Mouse (Mus musculus) midbrain, embryonic 12.5 days (tissue): ENCODE measurements at regions not wholly inside any gene's neighbourhood (a gene's known extent, or its start where the extent isn't known, plus 50 kb on each side); places are given as distances from the start of the nearest gene placed in this dataset.
A peak's percentile ranks its signal among the peaks of the same experiment; 100 is the strongest.

Experiments
- ATAC-seq: fragments of 200-750 bp; cut with Nextera tagmentation; 2 replicates; pipeline ENCODE4 v1.8.0; 2017; ENCODE audit warnings: low read depth, moderate TSS enrichment, moderate library complexity; ENCODE audit not compliant: low FRiP score
- H3K27ac ChIP-seq: fragments of 300-500 bp; sonication (generic); replicated peaks from 2 replicates; pipeline ENCODE4 v1.5.1; 2016; ENCODE audit warnings: mild to moderate bottlenecking
- H3K27me3 ChIP-seq: fragments of 300-500 bp; sonication (generic); 2 replicates; pipeline ENCODE4 v1.6.1; 2016; ENCODE audit warnings: mild to moderate bottlenecking
- H3K36me3 ChIP-seq: fragments of 300-500 bp; sonication (generic); 2 replicates; pipeline ENCODE4 v1.6.1; 2016
- H3K4me1 ChIP-seq: fragments of 300-500 bp; sonication (generic); 2 replicates; pipeline ENCODE4 v1.6.1; 2016
- H3K4me2 ChIP-seq: fragments of 300-500 bp; sonication (generic); replicated peaks from 2 replicates; pipeline ENCODE4 v1.6.1; 2016; ENCODE audit warnings: mild to moderate bottlenecking, moderate library complexity
- H3K4me3 ChIP-seq: fragments of 300-500 bp; sonication (generic); 2 replicates; pipeline ENCODE4 v1.5.1; 2016; ENCODE audit warnings: mild to moderate bottlenecking
- H3K9ac ChIP-seq: fragments of 300-500 bp; sonication (generic); replicated peaks from 2 replicates; pipeline ENCODE4 v1.6.1; 2016; ENCODE audit warnings: mild to moderate bottlenecking, moderate library complexity
- H3K9me3 ChIP-seq: fragments of 300-500 bp; sonication (generic); 2 replicates; pipeline ENCODE4 v1.6.1; 2016; ENCODE audit warnings: mild to moderate bottlenecking
- WGBS: fragments of 180-500 bp; shearing (Covaris S2); methylation state at CpG from one replicate; pipeline ENCODE4 v1.1.7; 2016; 5-methylcytosine and 5-hydroxymethylcytosine counted together

DNA sequence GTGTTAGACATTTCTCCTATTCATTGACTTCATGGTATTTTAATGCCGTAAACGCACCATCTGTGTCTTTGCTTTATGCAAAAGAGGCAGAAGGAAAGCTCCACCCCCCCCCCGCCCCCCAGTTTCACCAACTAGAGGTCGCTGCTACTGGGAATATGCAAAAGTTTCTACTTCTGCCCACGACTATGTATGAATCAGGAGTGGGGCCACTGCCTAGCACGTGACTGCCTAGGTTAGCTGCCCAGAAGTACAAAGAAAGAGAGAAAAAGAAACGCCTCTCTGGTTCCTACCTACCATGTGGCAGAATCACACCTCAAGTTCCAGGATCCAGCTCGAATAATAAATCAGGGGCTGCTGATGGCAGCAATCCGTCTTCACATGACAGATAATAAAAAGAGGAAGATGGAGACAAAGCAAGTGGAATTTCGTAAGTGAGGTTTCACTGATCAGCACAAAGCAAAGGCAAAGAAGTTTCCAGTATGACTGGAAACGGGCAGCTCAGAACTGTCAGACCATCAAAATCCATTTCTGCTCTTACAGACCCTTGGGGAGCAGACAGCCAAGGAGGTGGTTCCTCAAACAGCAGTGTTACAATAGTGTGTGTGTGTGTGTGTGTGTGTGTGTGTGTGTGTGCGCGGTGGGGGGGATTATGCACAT is 108.9 kb upstream of the Ppm1h start:
- ATAC-seq: no peak
- H3K27ac ChIP-seq: no peak overlapping the region
- no peak overlapping the region for H3K9ac ChIP-seq
- WGBS: 76% methylated on average over 13 of the region's 13 CpGs
- H3K4me3 ChIP-seq: no peak overlapping the region
- no peaks in the 10 kb centered on the region for H3K36me3 ChIP-seq
- no peak overlapping the region for H3K4me2 ChIP-seq
- H3K9me3 ChIP-seq: no peaks in the 10 kb centered on the region
- H3K4me1 ChIP-seq: peaks cover 17% of the 10 kb centered on the region; the same call in 1 of the 2 replicates
- H3K27me3 ChIP-seq: no peaks in the 10 kb centered on the region

DNA sequence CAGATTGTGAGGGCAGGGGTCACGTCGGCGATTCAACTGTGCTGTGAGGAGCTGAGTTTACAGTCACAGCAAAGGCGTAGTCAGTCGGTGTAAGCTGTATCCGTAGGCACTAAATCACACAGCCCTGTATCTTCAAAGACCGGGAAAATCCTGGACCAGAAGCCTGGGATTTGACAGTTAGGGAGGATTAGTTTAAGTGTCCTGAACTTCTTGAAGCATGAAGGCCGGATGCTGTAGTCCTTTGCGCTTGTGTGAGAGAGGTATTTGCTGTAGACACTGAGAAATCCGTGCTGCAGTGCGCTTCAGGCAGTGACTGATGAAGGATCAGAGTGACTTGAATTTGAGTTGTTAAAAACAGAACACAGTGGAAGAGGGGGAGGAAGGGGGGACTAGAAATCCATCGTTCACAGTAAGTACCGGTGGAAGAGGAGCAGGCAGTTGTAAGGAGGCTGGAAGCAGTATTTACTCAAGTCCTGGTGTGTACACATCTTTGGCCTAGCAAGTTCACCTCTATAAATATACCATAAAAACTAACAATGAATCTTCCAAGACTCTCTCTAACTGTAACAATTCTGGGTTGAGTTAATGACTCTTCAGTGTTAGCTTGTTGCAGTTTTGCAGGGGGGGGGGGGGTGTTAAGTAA is 107.5 kb upstream of the Ppm1h start:
- no peaks in the 10 kb centered on the region for H3K27me3 ChIP-seq
- H3K27ac ChIP-seq: no peak overlapping the region
- no peaks in the 10 kb centered on the region for H3K36me3 ChIP-seq
- 14% methylated on average over 13 of the region's 13 CpGs for WGBS
- H3K9ac ChIP-seq: no peak overlapping the region
- H3K4me3 ChIP-seq: no peak overlapping the region
- no peak overlapping the region for H3K4me2 ChIP-seq
- ATAC-seq: peak; percentile 44; the same call in 1 of the 2 replicates
- peaks cover 17% of the 10 kb centered on the region; the same call in 1 of the 2 replicates for H3K4me1 ChIP-seq
- H3K9me3 ChIP-seq: no peaks in the 10 kb centered on the region

DNA sequence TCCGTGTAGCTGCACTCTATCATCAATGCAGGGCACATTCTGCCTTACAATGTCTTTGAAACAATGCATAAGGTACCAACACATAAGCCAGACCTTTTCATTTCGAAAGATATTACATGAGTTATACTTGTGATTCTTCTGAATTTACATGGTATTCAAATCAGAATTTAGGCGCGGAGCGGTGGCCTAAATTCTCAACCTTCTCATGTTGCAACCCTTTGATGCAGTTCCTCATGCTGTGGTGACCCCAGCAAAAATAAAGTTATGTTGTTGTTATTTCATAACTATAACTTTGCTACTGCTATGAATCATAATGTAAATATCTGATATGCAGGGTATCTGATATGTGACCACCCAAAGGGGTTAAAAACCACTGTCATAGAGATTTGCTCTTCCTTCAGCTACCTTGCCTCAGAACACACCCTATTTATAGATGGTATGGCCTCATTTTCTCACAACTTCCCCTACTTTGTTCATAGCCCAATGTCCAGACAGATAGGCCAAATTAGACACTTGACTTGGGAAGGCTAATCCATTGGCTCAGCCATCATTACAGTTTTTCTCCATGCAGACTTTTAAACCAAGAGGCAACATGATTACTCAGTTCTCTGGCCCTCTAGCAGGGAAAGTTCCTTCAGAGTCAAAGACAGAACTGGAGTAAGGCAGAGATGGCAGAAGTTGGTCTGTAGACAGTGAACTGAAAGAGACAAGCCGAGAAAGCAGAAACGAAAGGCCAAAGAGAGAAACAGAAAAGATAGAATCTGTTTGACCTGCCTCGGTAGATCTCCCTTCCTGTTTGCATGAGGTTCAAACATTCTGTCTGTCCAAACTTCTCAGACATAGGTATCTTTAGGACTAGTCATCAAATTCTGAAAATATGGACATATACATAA is 102.1 kb upstream of the Ppm1h start:
- H3K9ac ChIP-seq: no peak overlapping the region
- no peak overlapping the region for H3K4me3 ChIP-seq
- H3K36me3 ChIP-seq: no peaks in the 10 kb centered on the region
- no peak overlapping the region for H3K4me2 ChIP-seq
- ATAC-seq: no peak
- WGBS: 92% methylated on average over 8 of the region's 8 CpGs
- no peak overlapping the region for H3K27ac ChIP-seq
- 0 out of 2 replicates have a peak, but pooled peaks cover under 1% of the 10 kb centered on the region for H3K4me1 ChIP-seq
- H3K9me3 ChIP-seq: no peaks in the 10 kb centered on the region
- H3K27me3 ChIP-seq: no peaks in the 10 kb centered on the region

DNA sequence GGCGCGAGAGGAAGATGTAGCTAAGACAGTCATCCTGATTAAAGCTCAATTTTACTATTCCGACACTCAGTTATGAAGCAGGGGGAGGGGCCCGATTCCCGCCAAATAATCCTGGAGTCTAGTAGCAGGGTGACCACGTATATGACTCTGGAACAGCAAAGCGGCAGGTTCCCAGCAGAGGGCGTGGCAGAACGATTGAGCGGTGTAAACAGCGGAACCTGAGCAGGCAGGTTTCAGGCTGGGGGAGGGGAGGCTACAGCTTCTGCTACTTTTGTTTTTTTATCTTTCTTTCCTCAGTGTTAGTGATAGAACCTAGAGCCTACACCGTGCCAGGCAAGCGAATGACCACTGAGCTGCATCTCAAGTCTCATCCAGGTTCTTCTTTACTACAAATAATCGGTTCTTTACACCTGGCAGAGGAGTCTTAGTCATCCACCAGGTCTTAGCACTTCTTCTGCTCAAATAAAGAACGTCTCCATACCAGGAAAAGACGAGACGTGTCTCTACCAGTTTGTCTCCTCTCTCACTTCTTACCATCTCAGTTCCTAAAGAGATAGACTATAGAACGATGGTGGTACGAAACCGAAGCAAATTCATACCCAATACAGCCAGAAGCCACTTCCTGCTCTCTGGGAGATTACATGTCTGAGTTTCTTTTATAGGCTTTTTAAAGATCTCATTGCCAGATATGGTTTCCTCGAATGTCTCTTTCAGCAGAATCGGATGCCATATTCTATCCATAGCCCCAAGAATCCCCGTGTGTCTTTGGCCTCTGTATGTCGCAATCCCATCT is 100.2 kb upstream of the Ppm1h start:
- no peaks in the 10 kb centered on the region for H3K27me3 ChIP-seq
- no peak overlapping the region for H3K9ac ChIP-seq
- no peak overlapping the region for H3K4me2 ChIP-seq
- no peak overlapping the region for H3K4me3 ChIP-seq
- no peaks in the 10 kb centered on the region for H3K9me3 ChIP-seq
- ATAC-seq: 0 out of 2 replicates have a peak, but pooled peaks have one; percentile 19
- WGBS: 64% methylated on average over 24 of the region's 24 CpGs
- no peak overlapping the region for H3K27ac ChIP-seq
- H3K36me3 ChIP-seq: no peaks in the 10 kb centered on the region
- H3K4me1 ChIP-seq: no peaks in the 10 kb centered on the region

DNA sequence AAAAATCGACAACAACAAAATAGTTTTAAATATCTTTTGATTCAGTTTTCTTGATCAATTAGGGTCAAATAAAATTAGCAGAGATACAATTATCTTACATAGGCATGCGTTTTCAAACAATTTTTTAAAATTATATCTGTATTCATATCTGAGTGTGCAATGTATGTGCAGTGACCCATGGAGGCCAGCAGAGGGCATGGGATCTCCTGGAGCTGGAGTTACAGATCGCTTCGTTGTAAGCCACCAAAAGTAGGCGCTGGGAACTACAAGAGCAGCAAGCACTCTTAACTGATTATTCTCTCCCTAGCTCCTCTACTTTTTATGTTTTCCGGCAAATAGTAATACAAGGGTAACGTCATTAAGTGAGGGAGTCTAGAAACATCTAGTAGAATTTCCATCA is 97.5 kb upstream of the Ppm1h start:
- Histone ChIP-seq H3K36me3 (no peaks in the 10 kb centered on the region), H3K4me2 (no peak overlapping the region), H3K9ac (no peak overlapping the region), H3K4me3 (no peak overlapping the region), H3K27ac (no peak overlapping the region), H3K4me1 (no peaks in the 10 kb centered on the region), H3K9me3 (no peaks in the 10 kb centered on the region), H3K27me3 (no peaks in the 10 kb centered on the region)
- WGBS: 86% methylated on average over 7 of the region's 7 CpGs
- no peak for ATAC-seq

DNA sequence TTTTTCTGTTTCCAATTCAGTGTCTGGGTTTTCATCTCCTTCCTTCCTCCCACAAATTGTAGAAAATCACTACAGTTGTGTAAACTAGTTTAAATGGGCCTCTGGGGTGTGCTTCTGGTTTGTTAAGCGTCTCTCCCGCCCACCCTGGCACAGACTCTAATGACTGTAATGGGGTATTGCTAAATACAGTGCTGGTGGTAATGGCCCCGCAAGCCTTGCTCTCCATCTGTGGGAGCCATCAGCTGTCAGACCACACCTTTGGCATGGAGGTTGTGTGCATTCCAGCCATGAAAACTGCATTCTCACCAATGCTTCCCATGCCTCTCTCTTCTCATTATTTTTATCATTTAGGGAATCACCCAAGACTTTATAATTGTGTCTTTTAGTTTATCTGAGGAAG is 91.0 kb upstream of the Ppm1h start:
- Histone ChIP-seq H3K9ac (no peak overlapping the region), H3K36me3 (no peaks in the 10 kb centered on the region), H3K4me2 (no peak overlapping the region), H3K9me3 (no peaks in the 10 kb centered on the region), H3K4me3 (no peak overlapping the region), H3K27me3 (no peaks in the 10 kb centered on the region), H3K4me1 (no peaks in the 10 kb centered on the region), H3K27ac (no peak overlapping the region)
- 88% methylated on average over 3 of the region's 3 CpGs for WGBS
- ATAC-seq: no peak

DNA sequence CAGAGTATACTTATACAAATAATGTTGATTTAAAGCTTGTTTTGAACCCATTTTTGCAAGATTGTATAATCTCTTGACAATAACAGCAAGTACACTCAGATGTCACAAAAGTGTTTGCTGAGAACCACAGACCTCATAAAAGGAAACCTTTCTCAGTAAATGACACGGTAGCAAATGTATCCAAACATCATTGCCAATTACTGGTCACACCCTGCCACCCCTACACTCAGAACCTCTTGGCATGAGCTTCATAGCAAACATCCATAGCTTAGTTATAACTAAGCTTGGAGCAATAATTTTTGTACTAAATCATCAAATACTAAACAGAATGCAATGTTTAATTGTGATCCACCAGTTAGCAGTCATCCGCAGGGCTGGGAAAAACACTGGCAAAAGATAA is 79.1 kb upstream of the Ppm1h start:
- WGBS: 91% methylated on average over 2 of the region's 2 CpGs
- Histone ChIP-seq H3K9ac (no peak overlapping the region), H3K4me2 (no peak overlapping the region), H3K4me3 (no peak overlapping the region), H3K9me3 (no peaks in the 10 kb centered on the region), H3K4me1 (peaks cover 3% of the 10 kb centered on the region; the same call in 1 of the 2 replicates), H3K27ac (no peak overlapping the region), H3K36me3 (no peaks in the 10 kb centered on the region), H3K27me3 (no peaks in the 10 kb centered on the region)
- ATAC-seq: no peak

DNA sequence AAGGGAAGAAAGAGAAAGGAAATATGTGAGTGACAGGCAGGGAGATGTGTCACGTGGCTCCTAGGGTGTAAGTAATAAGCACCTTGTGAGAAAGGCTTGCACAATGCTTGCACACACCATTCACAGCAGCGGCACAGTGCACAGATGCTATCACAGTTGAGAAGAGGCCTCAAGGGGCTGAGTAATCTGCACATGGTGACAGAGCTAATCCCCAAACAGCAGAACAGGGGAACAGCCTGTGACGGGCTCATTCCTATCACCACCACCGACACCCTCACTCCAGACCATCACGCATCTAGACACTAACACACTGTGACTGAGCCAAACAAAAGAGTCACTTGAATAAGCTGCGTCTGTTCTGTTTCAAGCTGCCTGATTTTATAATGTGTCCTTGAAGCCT is 76.2 kb upstream of the Ppm1h start:
- H3K27ac ChIP-seq: peak overlapping the region; percentile 42; the same call in 1 of the 2 replicates

DNA sequence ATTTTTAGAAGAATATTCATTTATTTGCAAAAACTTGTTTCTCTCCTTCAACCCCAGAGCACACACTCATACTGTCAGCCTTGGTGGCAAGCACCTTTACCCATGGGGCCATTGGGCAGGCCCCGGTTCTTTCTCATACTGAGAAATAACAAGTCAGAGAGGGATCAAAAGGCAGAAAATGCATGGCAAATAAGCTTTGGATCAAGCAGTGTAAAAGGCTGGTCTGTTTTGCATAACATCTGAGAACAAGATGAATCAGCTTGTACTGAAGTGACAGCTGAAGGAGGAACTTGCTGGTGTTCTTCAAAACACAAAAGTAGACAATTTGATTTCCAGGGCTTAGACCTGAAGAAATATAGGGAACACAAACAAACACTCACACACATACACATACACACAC is 74.6 kb upstream of the Ppm1h start:
- Histone ChIP-seq H3K4me3 (no peak overlapping the region), H3K36me3 (no peaks in the 10 kb centered on the region), H3K4me1 (peaks cover 3% of the 10 kb centered on the region; the same call in 1 of the 2 replicates), H3K27me3 (no peaks in the 10 kb centered on the region), H3K27ac (no peak overlapping the region), H3K9ac (no peak overlapping the region), H3K4me2 (no peak overlapping the region), H3K9me3 (no peaks in the 10 kb centered on the region)
- no peak for ATAC-seq
- whole genome bisulfite sequencing: 44% methylated on average over 1 of the region's 1 CpGs

More for the DNA sequence above, 76.2 kb upstream of the Ppm1h start:
- Histone ChIP-seq H3K27me3 (no peaks in the 10 kb centered on the region), H3K4me2 (no peak overlapping the region), H3K4me3 (no peak overlapping the region), H3K36me3 (no peaks in the 10 kb centered on the region), H3K9ac (no peak overlapping the region), H3K4me1 (peaks cover 3% of the 10 kb centered on the region; the same call in 1 of the 2 replicates), H3K9me3 (no peaks in the 10 kb centered on the region)
- WGBS: 20% methylated on average over 6 of the region's 6 CpGs
- ATAC-seq: peak; percentile 92

DNA sequence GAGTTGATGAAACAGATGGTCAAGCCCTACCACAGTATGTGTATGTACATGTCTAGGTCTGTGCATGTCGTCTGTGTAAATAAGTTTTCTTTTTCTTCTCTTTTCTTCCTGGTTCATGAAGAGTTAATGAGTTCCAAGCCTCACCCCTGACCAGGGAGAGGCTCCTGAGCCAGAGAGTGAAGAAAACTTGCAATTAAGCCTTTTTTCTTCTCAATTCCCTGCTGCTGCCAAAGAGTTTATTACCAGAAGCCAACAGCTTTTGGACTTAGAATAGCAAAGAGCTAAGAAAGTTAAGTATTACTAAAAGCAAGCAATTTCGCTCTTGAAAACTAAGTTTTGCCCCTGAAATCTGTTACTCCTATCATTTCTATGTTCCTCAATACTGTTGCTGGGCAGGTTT is 65.3 kb upstream of the Ppm1h start:
- 86% methylated on average over 2 of the region's 2 CpGs for WGBS

DNA sequence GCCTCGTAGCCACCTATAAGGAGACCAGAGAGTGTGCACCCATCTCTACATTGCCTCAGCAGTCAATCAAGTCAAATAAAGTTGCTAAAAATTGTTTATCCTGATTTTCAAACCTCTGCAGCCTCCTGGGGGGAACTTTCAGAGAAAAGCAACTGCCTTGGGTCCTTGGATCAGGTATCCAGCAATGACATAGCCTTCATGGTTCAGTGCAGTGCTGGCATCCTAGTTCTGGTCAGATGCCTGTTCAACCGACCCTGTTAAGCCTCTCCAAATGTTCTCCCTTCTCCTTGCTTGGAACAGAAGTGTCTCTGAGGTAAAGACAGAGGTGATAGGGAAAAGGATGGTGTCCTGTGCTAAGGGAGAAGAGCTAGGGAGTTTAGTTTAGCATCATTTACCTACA is 64.7 kb upstream of the Ppm1h start:
- 65% methylated on average over 2 of the region's 2 CpGs for WGBS
- Histone ChIP-seq H3K4me3 (no peak overlapping the region), H3K9ac (no peak overlapping the region), H3K9me3 (no peaks in the 10 kb centered on the region), H3K27me3 (no peaks in the 10 kb centered on the region), H3K4me1 (no peaks in the 10 kb centered on the region; the same call in 1 of the 2 replicates), H3K27ac (no peak overlapping the region), H3K4me2 (no peak overlapping the region), H3K36me3 (no peaks in the 10 kb centered on the region)
- no peak for ATAC-seq

More for the DNA sequence above, 65.3 kb upstream of the Ppm1h start:
- no peaks in the 10 kb centered on the region for H3K36me3 ChIP-seq
- H3K27ac ChIP-seq: no peak overlapping the region
- no peak overlapping the region for H3K4me3 ChIP-seq
- H3K4me2 ChIP-seq: no peak overlapping the region
- no peaks in the 10 kb centered on the region for H3K9me3 ChIP-seq
- no peak for ATAC-seq
- H3K9ac ChIP-seq: no peak overlapping the region
- H3K27me3 ChIP-seq: no peaks in the 10 kb centered on the region
- H3K4me1 ChIP-seq: no peaks in the 10 kb centered on the region
